Mouse (Mus musculus) kidney, embryonic 14.5 days (tissue): ENCODE data around the gene Pou2f2. TPM values are rescaled to one million over a fixed set of nuclear protein-coding genes. Genes with fewer than 3 reads are reported as not detected.

Source experiments
- ATAC-seq: fragments of 200-750 bp; cut with Nextera tagmentation; 2 replicates; pipeline ENCODE4 v1.8.0; 2017; ENCODE audit warnings: moderate number of reproducible peaks, mild to moderate bottlenecking, moderate TSS enrichment, moderate library complexity; ENCODE audit not compliant: low FRiP score, low TSS enrichment
- H3K27ac ChIP-seq: fragments of 300-500 bp; sonication (generic); 2 replicates; pipeline ENCODE4 v1.5.1; 2014; ENCODE audit warnings: low read depth, mild to moderate bottlenecking, low read length, moderate library complexity, mixed read lengths
- H3K27me3 ChIP-seq: fragments of 300-500 bp; sonication (generic); 2 replicates; pipeline ENCODE4 v1.6.1; 2014; ENCODE audit warnings: mild to moderate bottlenecking, low read length; ENCODE audit not compliant: control insufficient read depth, insufficient read depth
- H3K36me3 ChIP-seq: fragments of 300-500 bp; sonication (generic); 2 replicates; pipeline ENCODE4 v1.6.1; 2014; ENCODE audit warnings: low read length, mixed read lengths; ENCODE audit not compliant: control insufficient read depth, insufficient read depth
- H3K4me1 ChIP-seq: fragments of 300-500 bp; sonication (generic); 2 replicates; pipeline ENCODE4 v1.6.1; 2014; ENCODE audit warnings: low read length, mixed read lengths; ENCODE audit not compliant: control insufficient read depth, insufficient read depth
- H3K4me2 ChIP-seq: fragments of 300-500 bp; sonication (generic); replicated peaks from 2 replicates; pipeline ENCODE4 v1.6.1; 2014; ENCODE audit warnings: low read depth, mild to moderate bottlenecking, low read length
- H3K4me3 ChIP-seq: fragments of 300-500 bp; sonication (generic); 2 replicates; pipeline ENCODE4 v1.5.1; 2014; ENCODE audit warnings: mild to moderate bottlenecking, low read length
- H3K9ac ChIP-seq: fragments of 300-500 bp; sonication (generic); 2 replicates; pipeline ENCODE4 v1.6.1; 2014; ENCODE audit warnings: low read depth, mild to moderate bottlenecking, low read length, moderate library complexity
- H3K9me3 ChIP-seq: fragments of 300-500 bp; sonication (generic); 2 replicates; pipeline ENCODE4 v1.6.1; 2016; ENCODE audit warnings: low read length; ENCODE audit not compliant: control insufficient read depth
- WGBS: fragments of 180-500 bp; shearing (Covaris S2); extraction: QIAGEN DNeasy Blood & Tissue Kit; methylation state at CpG from one replicate; pipeline ENCODE4 v1.1.7; 2014; 5-methylcytosine and 5-hydroxymethylcytosine counted together
- polyA plus RNA-seq: library from polyadenylated mRNA; unstranded; fragments of >200 nt; fragmentation: Nextera tagmentation; extraction: Ambion mirVana; gene quantifications from 2 replicates; pipeline ENCODE4 v1.2.1, GENCODE M21; 2014

Pou2f2 gene
- polyA plus RNA-seq, 1 experiment from 2014 or later, result 0.39 TPM

DNA sequence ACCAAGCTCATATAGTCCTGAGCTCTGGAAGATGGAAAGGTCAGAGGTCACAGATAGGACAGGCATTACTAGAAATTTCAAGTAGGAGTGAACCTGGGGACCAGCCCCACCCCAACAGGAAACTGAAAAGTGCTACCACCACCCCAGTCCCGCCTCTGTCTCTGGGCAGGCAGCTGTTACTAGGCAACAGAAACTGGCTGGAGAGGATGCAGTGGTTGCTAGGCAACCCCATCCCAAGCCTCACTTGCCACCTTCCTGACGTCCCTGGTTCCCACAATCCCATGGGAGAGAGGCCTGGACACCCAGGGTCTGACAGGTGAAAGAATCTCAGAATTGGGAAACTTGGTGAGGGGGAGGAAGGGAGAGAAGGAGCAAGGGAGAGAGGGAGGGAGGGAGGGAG is 110.8 kb downstream of the Pou2f2 start:
- ATAC-seq, result no peak
- H3K4me1 ChIP-seq, result peaks cover 14% of the 10 kb centered on the region

DNA sequence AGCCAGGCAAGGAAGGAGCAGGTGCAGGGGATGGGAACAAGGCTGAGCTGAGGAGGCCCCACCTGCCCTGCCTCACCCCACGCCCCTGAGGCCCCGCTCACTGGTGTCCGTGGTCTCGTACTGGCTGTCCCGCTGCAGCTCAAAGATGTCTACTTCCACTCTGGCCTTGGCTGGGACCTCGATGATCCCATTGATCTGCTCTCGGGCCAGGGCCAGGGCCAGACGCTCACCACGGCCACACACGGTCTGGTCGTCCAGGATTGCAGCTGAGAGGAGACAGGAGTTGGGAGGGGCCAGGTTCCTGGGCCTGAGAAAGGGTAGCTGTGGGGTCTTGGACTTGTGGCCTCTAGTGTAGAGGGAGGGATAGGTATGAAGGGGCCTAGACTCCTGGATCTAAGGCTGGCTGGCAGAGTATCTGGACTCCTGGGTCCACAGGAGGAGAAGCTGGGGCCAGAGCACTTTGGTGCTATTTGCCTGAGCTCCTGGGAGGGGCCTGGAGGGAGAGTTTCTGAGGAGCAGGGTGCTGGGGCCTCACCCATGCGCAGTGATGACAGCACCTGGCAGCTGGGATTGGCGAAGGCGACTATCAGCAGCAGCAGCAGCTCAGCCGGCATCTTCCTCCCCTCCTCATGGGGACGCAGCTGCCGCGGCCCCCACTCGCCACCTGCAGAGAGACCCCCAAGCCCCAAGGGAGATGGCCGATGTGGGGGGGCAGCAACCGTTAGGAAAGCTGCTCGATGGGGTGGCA is 111.4 kb downstream of the Pou2f2 start:
- H3K9ac ChIP-seq, result no peak overlapping the region
- H3K4me1 ChIP-seq, result peaks cover 9% of the 10 kb centered on the region
- H3K9me3 ChIP-seq, result no peaks in the 10 kb centered on the region
- H3K27ac ChIP-seq, result no peak overlapping the region
- 92% methylated on average over 22 of the region's 22 CpGs for WGBS
- H3K36me3 ChIP-seq, result peaks cover 46% of the 10 kb centered on the region
- ATAC-seq, result no peak
- no peak overlapping the region for H3K4me3 ChIP-seq
- no peak overlapping the region for H3K4me2 ChIP-seq
- H3K27me3 ChIP-seq, result no peaks in the 10 kb centered on the region

More for the DNA sequence above, 110.8 kb downstream of the Pou2f2 start:
- Histone ChIP-seq H3K4me2 (no peak overlapping the region), H3K27me3 (no peaks in the 10 kb centered on the region), H3K27ac (no peak overlapping the region), H3K36me3 (peaks cover 41% of the 10 kb centered on the region), H3K4me3 (no peak overlapping the region), H3K9me3 (no peaks in the 10 kb centered on the region), H3K9ac (no peak overlapping the region)
- WGBS, result 41% methylated on average over 2 of the region's 2 CpGs

DNA sequence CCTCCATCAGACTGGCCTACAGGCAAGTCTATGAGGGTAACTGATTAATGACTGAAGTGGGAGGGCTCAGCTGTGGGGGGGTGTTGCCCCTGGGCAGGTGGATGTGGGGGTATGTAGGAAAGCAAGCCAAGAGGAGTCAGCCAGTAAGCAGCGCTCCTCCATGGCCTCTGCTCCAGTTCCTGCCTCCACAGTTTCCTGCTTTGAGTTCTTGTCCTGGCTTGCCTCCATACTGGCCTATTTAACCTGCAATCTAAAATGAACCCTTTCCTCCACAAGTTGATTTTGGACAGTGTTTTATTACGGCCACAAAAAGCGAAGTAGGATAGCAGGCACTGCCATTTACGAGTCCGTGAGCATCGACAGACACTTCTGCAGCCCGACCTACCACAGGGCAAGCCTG is 112.2 kb downstream of the Pou2f2 start:
- Histone ChIP-seq H3K9ac (no peak overlapping the region), H3K27ac (no peak overlapping the region), H3K27me3 (no peaks in the 10 kb centered on the region), H3K4me2 (no peak overlapping the region), H3K36me3 (peaks cover 54% of the 10 kb centered on the region), H3K4me1 (peaks cover 9% of the 10 kb centered on the region), H3K4me3 (no peak overlapping the region), H3K9me3 (no peaks in the 10 kb centered on the region)
- ATAC-seq, result no peak
- WGBS, result 82% methylated on average over 7 of the region's 7 CpGs

- ATAC-seq, result no peak
- 87% methylated on average over 8 of the region's 8 CpGs for WGBS
- Histone ChIP-seq H3K4me1 (no peaks in the 10 kb centered on the region), H3K4me2 (no peak overlapping the region), H3K4me3 (no peak overlapping the region), H3K9ac (no peak overlapping the region), H3K36me3 (peaks cover 83% of the 10 kb centered on the region), H3K27me3 (no peaks in the 10 kb centered on the region), H3K9me3 (no peaks in the 10 kb centered on the region), H3K27ac (no peak overlapping the region)
Measured at GRCm38 (mm10) chr7:25063900-25064299, 115.6 kb downstream of the Pou2f2 start.

- 91% methylated on average over 6 of the region's 6 CpGs for WGBS
- Histone ChIP-seq H3K27me3 (no peaks in the 10 kb centered on the region), H3K4me2 (no peak overlapping the region), H3K9me3 (no peaks in the 10 kb centered on the region), H3K27ac (no peak overlapping the region), H3K9ac (no peak overlapping the region), H3K4me1 (no peaks in the 10 kb centered on the region), H3K36me3 (peaks cover 87% of the 10 kb centered on the region), H3K4me3 (no peak overlapping the region)
- ATAC-seq, result no peak
Measured at GRCm38 (mm10) chr7:25063346-25063745, 116.2 kb downstream of the Pou2f2 start.

DNA sequence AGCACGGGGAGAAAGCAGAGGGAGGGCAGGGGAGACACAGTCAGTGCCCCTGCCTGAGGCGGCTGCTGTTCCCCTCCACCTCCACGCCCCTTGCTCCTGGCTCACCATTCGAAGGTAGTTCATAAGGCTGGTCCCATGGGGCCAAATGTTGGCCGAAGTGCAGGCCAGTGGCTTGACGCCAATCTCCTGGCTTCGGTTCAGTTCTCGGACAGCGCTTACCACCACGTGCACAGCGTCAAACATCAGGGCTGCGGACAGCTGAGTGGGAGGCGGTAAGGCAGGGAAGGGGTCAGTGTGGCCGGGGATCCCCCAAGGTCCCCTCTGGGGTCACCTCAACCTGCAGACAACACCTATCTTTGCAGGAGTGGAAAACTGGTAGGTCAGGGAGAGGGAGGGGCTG is 120.7 kb downstream of the Pou2f2 start:
- Histone ChIP-seq H3K36me3 (peaks cover 87% of the 10 kb centered on the region), H3K27me3 (no peaks in the 10 kb centered on the region), H3K27ac (no peak overlapping the region), H3K4me3 (no peak overlapping the region), H3K4me2 (no peak overlapping the region), H3K9ac (no peak overlapping the region), H3K4me1 (no peaks in the 10 kb centered on the region), H3K9me3 (no peaks in the 10 kb centered on the region)
- WGBS, result 86% methylated on average over 14 of the region's 14 CpGs
- peak; percentile 60; the same call in 1 of the 2 replicates for ATAC-seq

DNA sequence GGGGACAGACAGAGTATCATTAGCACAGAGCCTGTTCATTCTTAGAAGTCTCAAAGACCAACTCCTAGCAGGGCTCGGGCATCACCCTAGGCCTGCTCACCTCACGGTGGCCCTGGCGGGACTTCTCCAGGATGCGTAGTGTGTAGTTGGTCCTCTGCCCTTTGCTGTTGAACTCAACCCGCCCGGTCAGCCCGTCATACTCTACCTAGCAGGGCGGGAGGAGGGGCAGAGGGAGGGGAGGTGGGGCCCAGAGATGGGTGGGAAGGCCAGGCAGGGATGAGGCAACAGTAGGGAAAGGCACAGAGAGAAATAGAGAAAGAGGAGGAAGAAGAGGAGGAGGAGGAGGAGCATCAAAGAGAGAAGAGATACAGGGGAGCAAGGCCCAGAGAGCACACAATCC is 121.1 kb downstream of the Pou2f2 start:
- Histone ChIP-seq H3K4me1 (no peaks in the 10 kb centered on the region), H3K36me3 (peaks cover 84% of the 10 kb centered on the region), H3K27me3 (no peaks in the 10 kb centered on the region), H3K9me3 (no peaks in the 10 kb centered on the region), H3K9ac (no peak overlapping the region), H3K4me3 (no peak overlapping the region), H3K4me2 (no peak overlapping the region), H3K27ac (no peak overlapping the region)
- no peak for ATAC-seq
- 88% methylated on average over 8 of the region's 8 CpGs for WGBS

GRCm38 (mm10) chr7:25057888-25058287 is 121.6 kb downstream of the Pou2f2 start:
- Histone ChIP-seq H3K4me3 (no peak overlapping the region), H3K27me3 (no peaks in the 10 kb centered on the region), H3K27ac (no peak overlapping the region), H3K9ac (no peak overlapping the region), H3K36me3 (peaks cover 84% of the 10 kb centered on the region), H3K4me2 (no peak overlapping the region), H3K4me1 (no peaks in the 10 kb centered on the region), H3K9me3 (no peaks in the 10 kb centered on the region)
- ATAC-seq, result no peak
- 96% methylated on average over 5 of the region's 5 CpGs for WGBS

DNA sequence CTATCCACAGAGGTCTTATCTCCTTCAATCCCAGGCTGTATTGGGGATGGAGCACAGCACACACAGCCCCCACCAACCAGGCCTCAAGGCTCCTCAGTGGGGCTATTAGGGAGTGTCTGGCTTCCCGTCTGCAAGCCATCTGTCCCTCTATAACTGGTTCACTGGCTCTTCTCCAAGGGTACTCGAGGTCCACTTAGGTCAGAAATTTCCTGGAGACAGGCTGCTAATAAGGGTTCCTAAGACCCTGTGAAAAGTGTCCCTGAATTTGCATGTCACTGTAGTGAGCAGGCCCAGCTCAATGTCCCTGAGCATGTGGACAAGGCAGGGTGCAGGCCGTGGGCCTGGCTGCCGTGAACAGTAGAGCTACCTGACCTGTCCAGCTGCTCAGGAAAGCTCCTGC is 122.6 kb downstream of the Pou2f2 start:
- H3K36me3 ChIP-seq, result peaks cover 75% of the 10 kb centered on the region
- WGBS, result 78% methylated on average over 4 of the region's 4 CpGs
- ATAC-seq, result no peak

More for the DNA sequence above, 122.6 kb downstream of the Pou2f2 start:
- Histone ChIP-seq H3K9me3 (no peaks in the 10 kb centered on the region), H3K27ac (no peak overlapping the region), H3K27me3 (no peaks in the 10 kb centered on the region), H3K4me2 (no peak overlapping the region), H3K4me3 (no peak overlapping the region), H3K4me1 (no peaks in the 10 kb centered on the region), H3K9ac (no peak overlapping the region)
